Mouse (Mus musculus) leukemia stem cell, adult 10-12 weeks (primary cell): ENCODE data around the gene Phactr1. TPM values are rescaled to one million over a fixed set of nuclear protein-coding genes. Genes with fewer than 3 reads are reported as not detected.

Experiments used
- polyA plus RNA-seq: library from polyadenylated mRNA; stranded (reverse); fragments of >175 nt; gene quantifications from 2 replicates; pipeline ENCODE4 v1.2.3, GENCODE M21; 2012; ENCODE audit warnings: low replicate concordance

Phactr1 gene
- polyA plus RNA-seq, result 0.08 TPM in 1 of 2 replicates, not detected in the other

GRCm38 (mm10) chr13:42680391-42680994, at the start of gene Phactr1:
TSS of gene Phactr1 (plus strand) at chr13:42680623.

GRCm38 (mm10) chr13:43171020-43171710, 490.7 kb downstream of the Phactr1 start, which contains the start of gene Tbc1d7:
TSS of gene Tbc1d7 (minus strand) at chr13:43171501.

